In genomic region chr6:10181590-10182183, GRCm38 (mm10) we compare ENCODE assay signal across 18 mouse cellular contexts.
DNase-seq lines count a peak whose midpoint lies in the region; ATAC-seq and TF ChIP-seq lines count a peak whose summit lies in the region.
"Had no signal": no experiment of that assay in that cellular context is flagged by ENCODE, and none has a peak within 500 bp of the region (broad histone marks: within the 10 kb centered on the region; RNA-seq: fewer than 3 reads in every experiment).

No protein-coding gene starts in this region.

- H3K4me1 ChIP-seq in forebrain, embryonic 13.5 days, result no peaks in the 10 kb centered on the region
- no peaks in the 10 kb centered on the region for H3K4me1 ChIP-seq in midbrain, postnatal 0 days (ENCODE audit: insufficient read depth, low read length)
- H3K4me1 ChIP-seq: embryonic facial prominence, embryonic 15.5 days; heart, embryonic 12.5 days; liver, embryonic 13.5 days had no signal

- peak; percentile 3 to 60 for DNase-seq in layer of hippocampus, adult 18-20 months (ENCODE audit: low spot score in 2 of 2)
- no peak for DNase-seq in layer of hippocampus, postnatal 25 days (ENCODE audit: extremely low spot score in 1 of 2, low spot score in 1 of 2)
- DNase-seq in layer of hippocampus, adult 9-11 months, result peak; percentile 29
- DNase-seq in midbrain, postnatal 0 days (ENCODE audit: low spot score), result peak; percentile 20
- DNase-seq in gastrocnemius, adult 18-20 months (ENCODE audit: low spot score), result no peak
- DNase-seq in urinary bladder, postnatal 10 days (ENCODE audit: low spot score), result no peak
- no peak for DNase-seq in adipocyte (ENCODE audit: low spot score)
- DNase-seq: cerebellum, adult 9-11 months; gastrocnemius, postnatal 14 days; kidney, adult 18-20 months; kidney, postnatal 25 days; liver, embryonic 13.5 days; right cerebral cortex, postnatal 4 days; thymus, postnatal 4 days had no signal

- 58% methylated on average over 7 of the region's 7 CpGs for WGBS in forebrain, embryonic 13.5 days
- 61% methylated on average over 7 of the region's 7 CpGs for WGBS in midbrain, postnatal 0 days

- peak; percentile 89 for ATAC-seq in forebrain, embryonic 13.5 days
- no peak for ATAC-seq in midbrain, postnatal 0 days (ENCODE audit: low FRiP score)
- ATAC-seq: lung, postnatal 0 days had no signal

- H3K36me3 ChIP-seq in forebrain, embryonic 13.5 days (ENCODE audit: poor library complexity, severe bottlenecking), result no peaks in the 10 kb centered on the region
- no peaks in the 10 kb centered on the region for H3K36me3 ChIP-seq in midbrain, postnatal 0 days (ENCODE audit: insufficient read depth, low read length)
- H3K36me3 ChIP-seq: embryonic facial prominence, embryonic 15.5 days; heart, embryonic 12.5 days; liver, embryonic 13.5 days had no signal

- no peak for TF ChIP-seq CTCF in midbrain, postnatal 0 days (IDR thresholded peaks at IDR 0.05)

- no peak overlapping the region for H3K9ac ChIP-seq in forebrain, embryonic 13.5 days
- H3K9ac ChIP-seq in midbrain, postnatal 0 days (replicated peaks; ENCODE audit: low read length, poor library complexity, severe bottlenecking), result no peak overlapping the region
- H3K9ac ChIP-seq: embryonic facial prominence, embryonic 15.5 days; heart, embryonic 12.5 days; liver, embryonic 13.5 days had no signal

- no peaks in the 10 kb centered on the region for H3K27me3 ChIP-seq in forebrain, embryonic 13.5 days
- no peaks in the 10 kb centered on the region for H3K27me3 ChIP-seq in midbrain, postnatal 0 days (ENCODE audit: insufficient read depth, low read length)
- H3K27me3 ChIP-seq: embryonic facial prominence, embryonic 15.5 days; heart, embryonic 12.5 days; liver, embryonic 13.5 days had no signal

- H3K9me3 ChIP-seq in forebrain, embryonic 13.5 days (replicated peaks), result no peaks in the 10 kb centered on the region
- no peaks in the 10 kb centered on the region for H3K9me3 ChIP-seq in midbrain, postnatal 0 days (ENCODE audit: low read length)
- H3K9me3 ChIP-seq: embryonic facial prominence, embryonic 15.5 days; heart, embryonic 12.5 days; liver, embryonic 13.5 days had no signal

- no peak overlapping the region for H3K4me2 ChIP-seq in forebrain, embryonic 13.5 days
- H3K4me2 ChIP-seq in midbrain, postnatal 0 days (ENCODE audit: low read depth, low read length, poor library complexity, severe bottlenecking), result no peak overlapping the region
- H3K4me2 ChIP-seq: embryonic facial prominence, embryonic 15.5 days; heart, embryonic 12.5 days; liver, embryonic 13.5 days had no signal

- no peak overlapping the region for H3K4me3 ChIP-seq in forebrain, embryonic 13.5 days
- H3K4me3 ChIP-seq in midbrain, postnatal 0 days (ENCODE audit: low read depth, low read length), result no peak overlapping the region
- H3K4me3 ChIP-seq: embryonic facial prominence, embryonic 15.5 days; heart, embryonic 12.5 days; liver, embryonic 13.5 days had no signal

- H3K27ac ChIP-seq in forebrain, embryonic 13.5 days, result no peak overlapping the region
- H3K27ac ChIP-seq in midbrain, postnatal 0 days (ENCODE audit: low read depth, low read length), result no peak overlapping the region
- H3K27ac ChIP-seq: embryonic facial prominence, embryonic 15.5 days; liver, embryonic 13.5 days had no signal

Comparison
In these comparisons a context has a peak if more than half of its experiments do, and no peak if none do; other contexts are left out.
1. DNase-seq: peak in layer of hippocampus, adult 18-20 months (2 of 2), layer of hippocampus, adult 9-11 months (single experiment) and midbrain, postnatal 0 days (single experiment); none in layer of hippocampus, postnatal 25 days (0 of 2), gastrocnemius, adult 18-20 months (single experiment), urinary bladder, postnatal 10 days (single experiment) and adipocyte (single experiment).